Mouse (Mus musculus) heart, postnatal 36 days (tissue): ENCODE measurements at regions not wholly inside any gene's neighbourhood (a gene's known extent, or its start where the extent isn't known, plus 50 kb on each side); places are given as distances from the start of the nearest gene placed in this dataset.

Source experiments
- DNase-seq, 2 experiments: peaks; one replicate each; pipeline ENCODE4 v3.0.0; 2021 to 2022
- intact Hi-C: fragments of 180-260 bp; cut with DNase I; formaldehyde crosslinking; loops from one replicate; pipeline ENCODE4 v1.15.1; 2025

GRCm38 (mm10) chr19:26234539-26234938, 370.3 kb upstream of the Smarca2 start:
- intact Hi-C loops, result no loop called here
- no peak for DNase-seq

- intact Hi-C loops, result no loop called here
- DNase-seq, result no peak
These were observed 360.8 kb upstream of the Smarca2 start for GRCm38 (mm10) chr19:26244067-26244466.

- DNase-seq, result no peak
- intact Hi-C loops, result no loop called here
These were observed 355.1 kb upstream of the Smarca2 start for GRCm38 (mm10) chr19:26249751-26250150.

GRCm38 (mm10) chr19:26258677-26259076, 346.2 kb upstream of the Smarca2 start:
- intact Hi-C loops, result no loop called here
- DNase-seq, result no peak

- no peak for DNase-seq
- intact Hi-C loops, result no loop called here
These were observed 343.3 kb upstream of the Smarca2 start for GRCm38 (mm10) chr19:26261530-26261929.

GRCm38 (mm10) chr19:26296360-26296759, 308.5 kb upstream of the Smarca2 start:
- DNase-seq, result no peak
- intact Hi-C loops, result no loop called here

GRCm38 (mm10) chr19:26308477-26309135, 296.2 kb upstream of the Smarca2 start:
- intact Hi-C loops, result no loop called here
- DNase-seq, result no peak

GRCm38 (mm10) chr19:26318977-26319376, 285.9 kb upstream of the Smarca2 start:
- DNase-seq, result no peak
- intact Hi-C loops, result no loop called here

- DNase-seq, result no peak
- intact Hi-C loops, result no loop called here
These were observed 281.2 kb upstream of the Smarca2 start for GRCm38 (mm10) chr19:26323682-26324081.

- intact Hi-C loops, result no loop called here
These were observed 265.7 kb upstream of the Smarca2 start for GRCm38 (mm10) chr19:26339120-26339519.

GRCm38 (mm10) chr19:26340155-26340554, 264.7 kb upstream of the Smarca2 start:
- no peak for DNase-seq
- intact Hi-C loops, result no loop called here

More at GRCm38 (mm10) chr19:26339120-26339519, 265.7 kb upstream of the Smarca2 start:
- no peak for DNase-seq

- no peak for DNase-seq
- intact Hi-C loops, result no loop called here
These were observed 249.8 kb upstream of the Smarca2 start for GRCm38 (mm10) chr19:26355054-26355453.

- DNase-seq, result no peak
- intact Hi-C loops, result no loop called here
These were observed 220.9 kb upstream of the Smarca2 start for GRCm38 (mm10) chr19:26383961-26384381.

GRCm38 (mm10) chr19:26386075-26386474, 218.8 kb upstream of the Smarca2 start:
- intact Hi-C loops, result no loop called here
- DNase-seq, result no peak

GRCm38 (mm10) chr19:26412684-26413083, 192.2 kb upstream of the Smarca2 start:
- intact Hi-C loops, result no loop called here
- no peak for DNase-seq

- no peak for DNase-seq
- intact Hi-C loops, result no loop called here
These were observed 190.3 kb upstream of the Smarca2 start for GRCm38 (mm10) chr19:26414476-26415024.

GRCm38 (mm10) chr19:26419781-26420180, 185.1 kb upstream of the Smarca2 start:
- intact Hi-C loops, result no loop called here
- no peak for DNase-seq

- intact Hi-C loops, result no loop called here
- DNase-seq, result no peak
These were observed 165.7 kb upstream of the Smarca2 start for GRCm38 (mm10) chr19:26439163-26439562.

GRCm38 (mm10) chr19:26445309-26445708, 159.5 kb upstream of the Smarca2 start:
- no peak for DNase-seq
- intact Hi-C loops, result no loop called here

- DNase-seq, result no peak
These were observed 157.3 kb upstream of the Smarca2 start for GRCm38 (mm10) chr19:26447427-26448023.

GRCm38 (mm10) chr19:26461712-26462111, 143.1 kb upstream of the Smarca2 start:
- intact Hi-C loops, result no loop called here

More at GRCm38 (mm10) chr19:26447427-26448023, 157.3 kb upstream of the Smarca2 start:
- intact Hi-C loops, result no loop called here

GRCm38 (mm10) chr19:26465228-26465627, 139.6 kb upstream of the Smarca2 start:
- intact Hi-C loops, result no loop called here

More at GRCm38 (mm10) chr19:26461712-26462111, 143.1 kb upstream of the Smarca2 start:
- DNase-seq, result no peak

More at GRCm38 (mm10) chr19:26465228-26465627, 139.6 kb upstream of the Smarca2 start:
- no peak for DNase-seq
